Mouse (Mus musculus): Measurements from ENCODE around the gene Arap1. TPM values are rescaled to one million over a fixed set of nuclear protein-coding genes. Genes with fewer than 3 reads are reported as not detected.
A peak's percentile ranks its signal among the peaks of the same experiment; 100 is the strongest.

Gene Arap1
- polyA plus RNA-seq, 1 experiment from 2014 or later: 92.5 TPM

- H3K27me3 ChIP-seq (ENCODE audit: control insufficient read depth, insufficient read depth, low read length): no peaks in the 10 kb centered on the region
- H3K9ac ChIP-seq (ENCODE audit: low read depth, low read length): no peak overlapping the region
- no peak overlapping the region for H3K27ac ChIP-seq (ENCODE audit: low read depth, low read length)
- no peaks in the 10 kb centered on the region for H3K36me3 ChIP-seq (ENCODE audit: control insufficient read depth, insufficient read depth, low read length)
- no peak for ATAC-seq (ENCODE audit: low FRiP score, low TSS enrichment)
- H3K4me3 ChIP-seq (ENCODE audit: low read length): no peak overlapping the region
- H3K4me1 ChIP-seq (ENCODE audit: control insufficient read depth, insufficient read depth, low read length): no peaks in the 10 kb centered on the region
- H3K4me2 ChIP-seq (replicated peaks; ENCODE audit: low read depth, low read length): no peak overlapping the region
- WGBS: 65% methylated on average over 10 of the region's 10 CpGs
- H3K9me3 ChIP-seq (ENCODE audit: control insufficient read depth, low read length): no peaks in the 10 kb centered on the region
These were observed 95.2 kb downstream of the Arap1 start for GRCm38 (mm10) chr7:101443093-101443492.

GRCm38 (mm10) chr7:101444211-101444610 lies 96.3 kb downstream of the Arap1 start:
- H3K36me3 ChIP-seq (ENCODE audit: control insufficient read depth, insufficient read depth, low read length): no peaks in the 10 kb centered on the region
- no peak overlapping the region for H3K4me3 ChIP-seq (ENCODE audit: low read length)
- no peaks in the 10 kb centered on the region for H3K4me1 ChIP-seq (ENCODE audit: control insufficient read depth, insufficient read depth, low read length)
- 75% methylated on average over 4 of the region's 4 CpGs for WGBS
- no peak overlapping the region for H3K4me2 ChIP-seq (replicated peaks; ENCODE audit: low read depth, low read length)
- H3K9ac ChIP-seq (ENCODE audit: low read depth, low read length): no peak overlapping the region
- H3K9me3 ChIP-seq (ENCODE audit: control insufficient read depth, low read length): no peaks in the 10 kb centered on the region
- no peaks in the 10 kb centered on the region for H3K27me3 ChIP-seq (ENCODE audit: control insufficient read depth, insufficient read depth, low read length)
- H3K27ac ChIP-seq (ENCODE audit: low read depth, low read length): no peak overlapping the region
- no peak for ATAC-seq (ENCODE audit: low FRiP score, low TSS enrichment)

GRCm38 (mm10) chr7:101449855-101450254 lies 102.0 kb downstream of the Arap1 start:
- WGBS: 46% methylated on average over 3 of the region's 3 CpGs

GRCm38 (mm10) chr7:101450422-101451401 lies 102.8 kb downstream of the Arap1 start:
- Histone ChIP-seq H3K27me3 (ENCODE audit: control insufficient read depth, insufficient read depth, low read length) (peaks cover 11% of the 10 kb centered on the region), H3K27ac (ENCODE audit: low read depth, low read length) (no peak overlapping the region), H3K4me3 (ENCODE audit: low read length) (peak overlapping the region; percentile 46), H3K9ac (ENCODE audit: low read depth, low read length) (peak overlapping the region; percentile 45; the same call in 1 of the 2 replicates), H3K4me1 (ENCODE audit: control insufficient read depth, insufficient read depth, low read length) (no peaks in the 10 kb centered on the region), H3K9me3 (ENCODE audit: control insufficient read depth, low read length) (no peaks in the 10 kb centered on the region), H3K36me3 (ENCODE audit: control insufficient read depth, insufficient read depth, low read length) (no peaks in the 10 kb centered on the region), H3K4me2 (replicated peaks; ENCODE audit: low read depth, low read length) (peak overlapping the region; percentile 95)
- under 1% methylated on average over 52 of the region's 68 CpGs for WGBS
- ATAC-seq (ENCODE audit: low FRiP score, low TSS enrichment): peak; percentile 86

More at GRCm38 (mm10) chr7:101449855-101450254, 102.0 kb downstream of the Arap1 start:
- no peak overlapping the region for H3K9ac ChIP-seq (ENCODE audit: low read depth, low read length)
- H3K4me2 ChIP-seq (replicated peaks; ENCODE audit: low read depth, low read length): no peak overlapping the region
- H3K9me3 ChIP-seq (ENCODE audit: control insufficient read depth, low read length): no peaks in the 10 kb centered on the region
- H3K27me3 ChIP-seq (ENCODE audit: control insufficient read depth, insufficient read depth, low read length): peaks cover 11% of the 10 kb centered on the region
- H3K27ac ChIP-seq (ENCODE audit: low read depth, low read length): no peak overlapping the region
- H3K4me3 ChIP-seq (ENCODE audit: low read length): no peak overlapping the region
- no peak for ATAC-seq (ENCODE audit: low FRiP score, low TSS enrichment)
- H3K4me1 ChIP-seq (ENCODE audit: control insufficient read depth, insufficient read depth, low read length): no peaks in the 10 kb centered on the region
- H3K36me3 ChIP-seq (ENCODE audit: control insufficient read depth, insufficient read depth, low read length): no peaks in the 10 kb centered on the region

GRCm38 (mm10) chr7:101452669-101453068 lies 104.8 kb downstream of the Arap1 start:
- peaks cover 11% of the 10 kb centered on the region for H3K27me3 ChIP-seq (ENCODE audit: control insufficient read depth, insufficient read depth, low read length)
- no peak for ATAC-seq (ENCODE audit: low FRiP score, low TSS enrichment)
- 86% methylated on average over 3 of the region's 3 CpGs for WGBS
- no peaks in the 10 kb centered on the region for H3K4me1 ChIP-seq (ENCODE audit: control insufficient read depth, insufficient read depth, low read length)
- H3K27ac ChIP-seq (ENCODE audit: low read depth, low read length): no peak overlapping the region
- peak overlapping the region; percentile 95 for H3K4me2 ChIP-seq (replicated peaks; ENCODE audit: low read depth, low read length)
- peak overlapping the region; percentile 46; the same call in 1 of the 2 replicates for H3K4me3 ChIP-seq (ENCODE audit: low read length)
- H3K9ac ChIP-seq (ENCODE audit: low read depth, low read length): 0 out of 2 replicates have a peak overlapping the region, but pooled peaks have one; percentile 2
- H3K36me3 ChIP-seq (ENCODE audit: control insufficient read depth, insufficient read depth, low read length): no peaks in the 10 kb centered on the region
- H3K9me3 ChIP-seq (ENCODE audit: control insufficient read depth, low read length): no peaks in the 10 kb centered on the region

- peaks cover 11% of the 10 kb centered on the region for H3K27me3 ChIP-seq (ENCODE audit: control insufficient read depth, insufficient read depth, low read length)
These were observed 105.4 kb downstream of the Arap1 start for GRCm38 (mm10) chr7:101453296-101453695.

GRCm38 (mm10) chr7:101453725-101454124 lies 105.9 kb downstream of the Arap1 start:
- Histone ChIP-seq H3K9ac (ENCODE audit: low read depth, low read length) (no peak overlapping the region), H3K36me3 (ENCODE audit: control insufficient read depth, insufficient read depth, low read length) (no peaks in the 10 kb centered on the region), H3K4me1 (ENCODE audit: control insufficient read depth, insufficient read depth, low read length) (no peaks in the 10 kb centered on the region), H3K27ac (ENCODE audit: low read depth, low read length) (no peak overlapping the region), H3K4me2 (replicated peaks; ENCODE audit: low read depth, low read length) (peak overlapping the region; percentile 95; the same call in 1 of the 2 replicates), H3K4me3 (ENCODE audit: low read length) (no peak overlapping the region), H3K27me3 (ENCODE audit: control insufficient read depth, insufficient read depth, low read length) (peaks cover 11% of the 10 kb centered on the region), H3K9me3 (ENCODE audit: control insufficient read depth, low read length) (no peaks in the 10 kb centered on the region)
- no peak for ATAC-seq (ENCODE audit: low FRiP score, low TSS enrichment)
- 28% methylated on average over 8 of the region's 8 CpGs for WGBS

More at GRCm38 (mm10) chr7:101453296-101453695, 105.4 kb downstream of the Arap1 start:
- H3K36me3 ChIP-seq (ENCODE audit: control insufficient read depth, insufficient read depth, low read length): no peaks in the 10 kb centered on the region
- no peaks in the 10 kb centered on the region for H3K9me3 ChIP-seq (ENCODE audit: control insufficient read depth, low read length)
- peak overlapping the region; percentile 95; the same call in 1 of the 2 replicates for H3K4me2 ChIP-seq (replicated peaks; ENCODE audit: low read depth, low read length)
- peak overlapping the region; percentile 46; the same call in 1 of the 2 replicates for H3K4me3 ChIP-seq (ENCODE audit: low read length)
- WGBS: 89% methylated on average over 3 of the region's 3 CpGs
- no peaks in the 10 kb centered on the region for H3K4me1 ChIP-seq (ENCODE audit: control insufficient read depth, insufficient read depth, low read length)
- no peak overlapping the region for H3K27ac ChIP-seq (ENCODE audit: low read depth, low read length)
- ATAC-seq (ENCODE audit: low FRiP score, low TSS enrichment): no peak
- no peak overlapping the region for H3K9ac ChIP-seq (ENCODE audit: low read depth, low read length)

- Histone ChIP-seq H3K27me3 (ENCODE audit: control insufficient read depth, insufficient read depth, low read length) (peaks cover 11% of the 10 kb centered on the region), H3K4me2 (replicated peaks; ENCODE audit: low read depth, low read length) (no peak overlapping the region)
- WGBS: 84% methylated on average over 9 of the region's 9 CpGs
These were observed 106.6 kb downstream of the Arap1 start for GRCm38 (mm10) chr7:101454479-101454878.

GRCm38 (mm10) chr7:101455141-101455540 lies 107.3 kb downstream of the Arap1 start:
- WGBS: 84% methylated on average over 6 of the region's 6 CpGs

More at GRCm38 (mm10) chr7:101454479-101454878, 106.6 kb downstream of the Arap1 start:
- Histone ChIP-seq H3K36me3 (ENCODE audit: control insufficient read depth, insufficient read depth, low read length) (no peaks in the 10 kb centered on the region), H3K9ac (ENCODE audit: low read depth, low read length) (no peak overlapping the region), H3K27ac (ENCODE audit: low read depth, low read length) (no peak overlapping the region), H3K4me1 (ENCODE audit: control insufficient read depth, insufficient read depth, low read length) (no peaks in the 10 kb centered on the region), H3K9me3 (ENCODE audit: control insufficient read depth, low read length) (no peaks in the 10 kb centered on the region), H3K4me3 (ENCODE audit: low read length) (no peak overlapping the region)
- no peak for ATAC-seq (ENCODE audit: low FRiP score, low TSS enrichment)

More at GRCm38 (mm10) chr7:101455141-101455540, 107.3 kb downstream of the Arap1 start:
- H3K27me3 ChIP-seq (ENCODE audit: control insufficient read depth, insufficient read depth, low read length): peaks cover 11% of the 10 kb centered on the region
- no peak for ATAC-seq (ENCODE audit: low FRiP score, low TSS enrichment)
- H3K9me3 ChIP-seq (ENCODE audit: control insufficient read depth, low read length): no peaks in the 10 kb centered on the region
- no peak overlapping the region for H3K27ac ChIP-seq (ENCODE audit: low read depth, low read length)
- no peaks in the 10 kb centered on the region for H3K4me1 ChIP-seq (ENCODE audit: control insufficient read depth, insufficient read depth, low read length)
- no peaks in the 10 kb centered on the region for H3K36me3 ChIP-seq (ENCODE audit: control insufficient read depth, insufficient read depth, low read length)
- no peak overlapping the region for H3K4me2 ChIP-seq (replicated peaks; ENCODE audit: low read depth, low read length)
- H3K4me3 ChIP-seq (ENCODE audit: low read length): no peak overlapping the region
- H3K9ac ChIP-seq (ENCODE audit: low read depth, low read length): no peak overlapping the region
